Mouse (Mus musculus) monocyte, adult 5-6 weeks (primary cell): ENCODE measurements at regions not wholly inside any gene's neighbourhood (a gene's known extent, or its start where the extent isn't known, plus 50 kb on each side); places are given as distances from the start of the nearest gene placed in this dataset.

Experiments
- ATAC-seq: fragments of 153-309, 156-312 bp; replicated peaks from 2 replicates; pipeline ENCODE4 v1.8.0; 2017; ENCODE audit warnings: mild to moderate bottlenecking; ENCODE audit not compliant: low TSS enrichment, insufficient number of reproducible peaks, severe bottlenecking, poor library complexity, low FRiP score

GRCm38 (mm10) chr10:99654284-99654683 is 105.2 kb downstream of the Csl start:
- ATAC-seq = no peak

GRCm38 (mm10) chr10:99676557-99677098 is 82.8 kb downstream of the Csl start:
- no peak for ATAC-seq

DNA sequence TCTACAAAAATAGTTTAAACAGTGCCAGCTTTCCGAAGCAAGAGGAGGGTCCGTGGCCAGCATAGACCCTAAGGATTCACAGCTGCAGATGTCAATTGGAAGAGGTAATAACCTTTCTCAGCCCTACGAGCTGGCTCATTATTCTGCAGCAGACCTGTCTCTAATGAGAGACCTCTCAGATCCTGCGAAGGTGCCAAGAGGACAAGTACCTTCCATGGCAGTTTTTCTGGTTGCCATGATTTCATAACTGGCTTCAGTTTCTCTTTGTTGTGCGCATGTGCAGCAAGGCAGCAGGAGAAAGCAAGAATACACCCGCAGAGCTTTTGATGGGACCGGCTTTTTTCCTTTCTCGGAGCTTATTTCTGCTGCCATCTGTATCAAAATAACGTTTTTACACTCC is 81.4 kb downstream of the Csl start:
- ATAC-seq = no peak

- no peak for ATAC-seq
Measured at GRCm38 (mm10) chr10:99679813-99680212, 79.6 kb downstream of the Csl start.

DNA sequence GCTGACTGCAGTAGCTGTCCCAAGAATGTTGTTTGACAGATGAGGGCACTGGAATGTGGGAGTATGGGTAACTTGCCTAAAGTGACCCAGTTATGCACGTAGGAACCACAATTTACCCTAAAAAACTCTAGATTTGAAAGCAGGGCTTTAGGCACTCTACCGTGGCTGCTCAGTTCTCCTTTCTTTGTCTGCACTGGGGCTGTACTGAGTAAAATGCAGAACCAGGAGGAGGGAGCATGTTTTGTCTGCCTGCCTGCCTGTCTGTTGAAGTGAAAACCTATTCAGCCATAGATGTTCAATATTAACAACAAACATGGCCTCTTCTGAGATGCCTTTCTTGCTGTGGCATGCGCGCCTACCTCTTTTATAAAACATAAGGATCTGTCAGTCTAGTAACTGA is 77.5 kb downstream of the Csl start:
- ATAC-seq = no peak

GRCm38 (mm10) chr10:99682350-99682749 is 77.1 kb downstream of the Csl start:
- no peak for ATAC-seq

- ATAC-seq = no peak
Measured at GRCm38 (mm10) chr10:99683310-99683709, 76.1 kb downstream of the Csl start.

DNA sequence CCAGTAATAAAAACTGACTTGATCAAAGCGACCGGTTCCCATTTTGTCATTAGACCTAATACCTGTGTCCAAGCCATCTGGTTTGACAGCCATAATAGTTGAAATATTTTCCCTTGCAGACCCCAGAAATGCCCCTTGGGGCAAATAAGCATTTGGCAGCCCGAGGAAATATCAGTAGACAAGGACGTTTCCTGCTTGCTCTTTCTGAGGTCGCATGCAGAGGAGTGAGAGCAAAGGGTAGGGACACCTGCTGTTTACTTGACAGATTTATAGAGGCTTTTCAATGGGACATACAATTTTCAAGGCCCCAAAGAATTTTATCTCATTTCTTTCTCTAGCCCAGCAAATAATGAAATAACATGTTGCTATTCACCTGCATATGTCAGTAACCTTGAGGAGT is 73.5 kb downstream of the Csl start:
- ATAC-seq = no peak

- ATAC-seq = no peak
Measured at GRCm38 (mm10) chr10:99687011-99687410, 72.4 kb downstream of the Csl start.

DNA sequence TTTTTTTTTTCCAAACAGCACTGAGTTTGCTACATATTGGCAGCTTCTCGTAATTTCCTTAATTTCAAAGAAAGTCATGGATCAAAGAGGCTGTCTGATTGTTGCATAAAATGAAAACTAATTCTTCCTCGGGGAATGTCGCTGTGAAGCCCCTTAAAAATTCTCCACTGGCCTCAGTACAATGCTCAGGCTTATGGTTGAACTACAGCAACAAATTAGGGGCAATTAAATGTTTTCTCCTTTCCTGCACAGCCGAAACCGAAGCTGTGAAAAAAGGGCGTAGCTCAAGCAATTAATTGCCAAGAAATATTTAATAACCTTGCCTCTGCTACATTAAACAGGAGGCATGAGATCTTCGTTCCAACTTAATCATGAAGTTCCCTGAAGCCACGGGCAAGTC is 61.8 kb downstream of the Csl start:
- no peak for ATAC-seq

GRCm38 (mm10) chr10:99699498-99699897 is 60.0 kb downstream of the Csl start:
- ATAC-seq = no peak

GRCm38 (mm10) chr10:99700052-99700777 is 59.2 kb downstream of the Csl start:
- ATAC-seq = no peak
